Mouse (Mus musculus) left cerebral cortex, postnatal 36 days (tissue): ENCODE data around the gene Gm10799. TPM values are rescaled to one million over a fixed set of nuclear protein-coding genes. Genes with fewer than 3 reads are reported as not detected.

Experiments
- DNase-seq, 2 experiments: peaks; one replicate each; pipeline ENCODE4 v3.0.0; 2021 to 2022; ENCODE audit warnings: low spot score in 2 of 2, mixed read lengths in 1 of 2
- intact Hi-C: fragments of 180-260 bp; cut with DNase I; formaldehyde crosslinking; loops from one replicate; pipeline ENCODE4 v1.15.1; 2025
- total RNA-seq, 2 experiments: library from RNA; stranded (reverse); gene quantifications; 2 replicates each; pipeline ENCODE4 v1.2.3; 2021

Gm10799 gene
- total RNA-seq, 2 experiments from 2014 or later, result not detected

- intact Hi-C loops, result loop anchor here (10.0 kb wide), 2 partner anchors 394 to 554 kb away; no protein-coding TSS in a partner anchor
- no peak for DNase-seq
Measured at GRCm38 (mm10) chr2:104030381-104030780, 38.0 kb downstream of the Gm10799 start.

- no peak for DNase-seq
- intact Hi-C loops, result no loop called here
Measured at GRCm38 (mm10) chr2:104029074-104029473, 39.3 kb downstream of the Gm10799 start.

- peak in 1 of 2 experiments; percentile 9 for DNase-seq
- intact Hi-C loops, result no loop called here
Measured at GRCm38 (mm10) chr2:104028139-104028723, 40.1 kb downstream of the Gm10799 start, which contains the start of gene 4931422A03Rik. 4931422A03Rik (minus strand) TSS chr2:104028361.

GRCm38 (mm10) chr2:104027458-104028138, 40.8 kb downstream of the Gm10799 start, which contains the start of gene Fbxo3:
Fbxo3 (plus strand) TSS chr2:104027721.
- DNase-seq, result peak; percentile 81
- intact Hi-C loops, result no loop called here

DNA sequence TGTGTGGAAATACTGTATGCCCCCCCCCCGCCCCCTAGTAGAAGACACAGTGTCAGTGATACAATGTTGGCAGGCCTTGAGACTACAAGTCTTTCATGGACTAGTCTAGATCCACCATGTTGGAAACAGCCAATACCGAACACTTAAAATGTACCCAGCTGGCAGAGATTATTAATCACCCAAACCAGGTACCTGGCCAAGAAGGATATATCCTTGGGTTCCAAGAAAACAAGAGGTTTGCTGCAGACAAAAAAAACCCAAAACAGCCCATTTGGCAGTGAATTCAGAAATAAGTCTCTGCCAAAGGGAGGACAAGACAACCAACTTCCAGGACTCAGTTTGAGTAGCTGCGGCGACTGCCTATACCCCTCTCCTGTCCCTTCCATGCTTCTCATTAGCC, 43.7 kb downstream of the Gm10799 start:
- intact Hi-C loops, result no loop called here
- no peak for DNase-seq

DNA sequence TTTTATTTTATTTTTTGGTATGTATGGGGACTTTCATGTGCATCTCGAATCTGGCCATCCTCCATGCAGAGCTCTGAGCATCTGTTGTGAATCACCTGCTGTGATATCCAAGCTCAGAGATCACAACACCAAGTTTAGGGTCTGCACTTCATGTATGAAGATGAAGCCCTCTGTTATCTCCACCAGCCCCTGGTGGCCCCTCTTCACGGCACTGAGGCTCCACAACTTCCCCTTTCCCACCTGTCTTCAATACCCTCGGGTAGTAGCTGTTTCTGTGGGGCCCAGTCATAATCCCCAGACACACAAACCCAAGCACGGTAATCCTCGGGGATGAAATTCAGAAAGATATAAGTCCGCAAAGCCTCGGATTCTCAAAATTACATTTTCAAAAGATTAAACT, 45.3 kb downstream of the Gm10799 start:
- intact Hi-C loops, result no loop called here
- no peak for DNase-seq

Other genes starting within 250 kb of the Gm10799 start
- gene Lmo2, start 110.6 kb downstream of the Gm10799 start, total RNA-seq, result 10 to 100 TPM; 15.5 to 17.7 TPM
- gene Fbxo3, start 40.8 kb downstream of the Gm10799 start, total RNA-seq, result 10 to 100 TPM; 54.5 to 57.6 TPM
- gene 4931422A03Rik, start 40.2 kb downstream of the Gm10799 start, total RNA-seq, result not detected
- gene Gm10912, start 2.7 kb downstream of the Gm10799 start, total RNA-seq, result under 1 TPM; 0.32 to 0.95 TPM
- gene Cd59b, start 1.3 kb upstream of the Gm10799 start, total RNA-seq, result 1 to 10 TPM in 1 of 2 experiments, under 1 TPM in 1; 0.42 to 1.2 TPM
- gene Cd59a, start 27.3 kb upstream of the Gm10799 start, total RNA-seq, result 1 to 10 TPM; 3.7 to 4.1 TPM
- gene A930018P22Rik, start 54.2 kb upstream of the Gm10799 start, total RNA-seq, result not detected